Mouse (Mus musculus) Patski (cell line): ENCODE measurements around the gene Pde8a. TPM values are rescaled to one million over a fixed set of nuclear protein-coding genes. Genes with fewer than 3 reads are reported as not detected.
A peak's percentile ranks its signal among the peaks of the same experiment; 100 is the strongest.

Experiments used
- ATAC-seq: fragments of 100-300 bp; one replicate; pipeline ENCODE4 v1.8.0; 2021
- CTCF ChIA-PET: fragments of 350-600 bp; sonication (Branson Sonifier 250); formaldehyde crosslinking; loops from one replicate; lab custom pipeline; 2022; ENCODE audit warnings: inconsistent platforms; lab: Charles Lee
- POLR2A ChIA-PET: fragments of 350-600 bp; sonication (Branson Sonifier 250); formaldehyde crosslinking; loops from one replicate; lab custom pipeline; 2022; ENCODE audit warnings: antibody characterized with exemption, inconsistent platforms; lab: Charles Lee
- DNase-seq: peaks from one replicate; pipeline ENCODE4 v3.0.0-alpha.2; 2011; ENCODE audit warnings: low read depth, low spot score
- H3K27me3 ChIP-seq: fragments of 371-371 bp; one replicate; pipeline ENCODE4 v1.5.1; 2021
- CTCF ChIP-seq: fragments of 100-300 bp; IDR thresholded peaks from one replicate; pipeline ENCODE4 v1.5.1; 2021
- in situ Hi-C: fragments of 300-500 bp; cut with MboI; formaldehyde crosslinking; loops from 3 replicates; pipeline ENCODE4 v1.11.1; 2018; ENCODE audit warnings: low pct_unique_long_range_greater_than_20kb, mixed read lengths
- polyA plus RNA-seq: library from polyadenylated mRNA; unstranded; gene quantifications from one replicate; pipeline ENCODE4 v1.2.3, GENCODE M21; 2021

The Pde8a gene
- polyA plus RNA-seq, 1 experiment from 2014 or later: 6.8 TPM

DNA sequence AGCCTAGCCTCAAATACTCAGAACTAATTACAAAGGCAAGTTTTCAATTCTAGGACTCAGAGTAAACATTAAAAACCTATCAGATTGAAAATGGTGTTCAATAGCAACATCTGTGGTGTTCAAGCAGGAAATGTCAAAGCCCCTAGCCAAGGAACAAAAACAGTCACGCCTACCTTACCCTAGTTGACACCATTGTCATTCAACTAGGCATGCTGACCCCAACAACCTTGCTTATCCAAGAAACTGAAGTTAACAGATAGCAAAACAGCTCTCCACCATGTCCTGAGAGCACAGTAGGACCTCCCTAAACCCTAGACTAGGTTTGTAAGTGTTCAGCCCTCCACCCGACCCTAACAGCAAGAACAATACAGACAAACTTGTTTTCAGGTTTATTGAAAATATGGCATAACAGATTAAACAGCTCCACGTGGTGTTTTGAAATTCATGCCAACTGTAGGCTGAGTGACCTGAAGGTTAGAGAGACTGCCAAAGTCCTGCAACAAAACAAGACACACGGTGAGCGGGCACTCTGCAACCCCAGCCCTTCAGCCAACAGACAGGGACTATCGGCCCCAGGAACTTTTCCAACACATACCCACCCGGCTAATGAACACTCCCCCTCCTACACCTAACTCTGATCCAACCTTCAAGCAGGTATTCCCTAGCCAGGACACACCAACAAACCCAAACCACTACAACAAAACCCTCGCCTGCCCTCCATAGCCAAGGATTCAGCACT, 129.1 kb downstream of the Pde8a start:
- DNase-seq (no peak), ATAC-seq (no peak)
- in situ Hi-C loops: loop anchor here (5.0 kb wide), 1 partner anchor 180 kb away; no protein-coding TSS in a partner anchor
- POLR2A ChIA-PET: interaction anchor here (1.4 to 1.7 kb wide), 2 partner anchors 175 kb away, joined by 6 to 7 read pairs; no protein-coding TSS in a partner anchor
- CTCF ChIA-PET: interaction anchor here (1.0 to 14.2 kb wide), 7 partner anchors 8 to 176 kb away, joined by 3 to 148 read pairs (median 4); no protein-coding TSS in a partner anchor
- no peaks in the 10 kb centered on the region for H3K27me3 ChIP-seq
- TF ChIP-seq CTCF: no peak

- DNase-seq: no peak
- TF ChIP-seq CTCF: no peak
- in situ Hi-C loops: loop anchor here (5.0 kb wide), 1 partner anchor 181 kb away; no protein-coding TSS in a partner anchor
- CTCF ChIA-PET: interaction anchor here (1.1 to 14.2 kb wide), 4 partner anchors 9 to 177 kb away, joined by 3 to 148 read pairs (median 4); no protein-coding TSS in a partner anchor
- POLR2A ChIA-PET: interaction anchor here (1.1 to 1.4 kb wide), 2 partner anchors 10 to 176 kb away, joined by 3 to 7 read pairs; no protein-coding TSS in a partner anchor
- H3K27me3 ChIP-seq: no peaks in the 10 kb centered on the region
- no peak for ATAC-seq
Observed at GRCm38 (mm10) chr7:81343316-81343715, 129.9 kb downstream of the Pde8a start.

- ATAC-seq: no peak
Observed at GRCm38 (mm10) chr7:81343831-81344230, 130.4 kb downstream of the Pde8a start.

GRCm38 (mm10) chr7:81344544-81345446, 131.4 kb downstream of the Pde8a start, which contains the start of gene Rps17:
Gene Rps17 (minus strand): TSS chr7:81345254.
- no peaks in the 10 kb centered on the region for H3K27me3 ChIP-seq
- ChIA-PET CTCF (interaction anchor here (0.9 to 14.2 kb wide), 8 partner anchors 10 to 187 kb away, joined by 3 to 148 read pairs (median 3); no protein-coding TSS in a partner anchor), POLR2A (interaction anchor here (0.5 to 1.1 kb wide), 5 partner anchors 12 to 741 kb away, joined by 3 to 5 read pairs (median 3); no protein-coding TSS in a partner anchor)
- ATAC-seq (peak; percentile 63), DNase-seq (peak; percentile 60)
- in situ Hi-C loops: loop anchor here (5.0 kb wide), 1 partner anchor 182 kb away; no protein-coding TSS in a partner anchor
- TF ChIP-seq CTCF: peak; percentile 100

More at GRCm38 (mm10) chr7:81343831-81344230, 130.4 kb downstream of the Pde8a start:
- no peak for TF ChIP-seq CTCF
- no peaks in the 10 kb centered on the region for H3K27me3 ChIP-seq
- in situ Hi-C loops: loop anchor here (5.0 kb wide), 1 partner anchor 182 kb away; no protein-coding TSS in a partner anchor
- DNase-seq: no peak
- POLR2A ChIA-PET: interaction anchor here (0.6 to 1.4 kb wide), 3 partner anchors 11 to 395 kb away, joined by 3 to 7 read pairs (median 3); no protein-coding TSS in a partner anchor
- CTCF ChIA-PET: interaction anchor here (1.4 to 14.2 kb wide), 3 partner anchors 9 to 178 kb away, joined by 3 to 148 read pairs (median 6); no protein-coding TSS in a partner anchor

DNA sequence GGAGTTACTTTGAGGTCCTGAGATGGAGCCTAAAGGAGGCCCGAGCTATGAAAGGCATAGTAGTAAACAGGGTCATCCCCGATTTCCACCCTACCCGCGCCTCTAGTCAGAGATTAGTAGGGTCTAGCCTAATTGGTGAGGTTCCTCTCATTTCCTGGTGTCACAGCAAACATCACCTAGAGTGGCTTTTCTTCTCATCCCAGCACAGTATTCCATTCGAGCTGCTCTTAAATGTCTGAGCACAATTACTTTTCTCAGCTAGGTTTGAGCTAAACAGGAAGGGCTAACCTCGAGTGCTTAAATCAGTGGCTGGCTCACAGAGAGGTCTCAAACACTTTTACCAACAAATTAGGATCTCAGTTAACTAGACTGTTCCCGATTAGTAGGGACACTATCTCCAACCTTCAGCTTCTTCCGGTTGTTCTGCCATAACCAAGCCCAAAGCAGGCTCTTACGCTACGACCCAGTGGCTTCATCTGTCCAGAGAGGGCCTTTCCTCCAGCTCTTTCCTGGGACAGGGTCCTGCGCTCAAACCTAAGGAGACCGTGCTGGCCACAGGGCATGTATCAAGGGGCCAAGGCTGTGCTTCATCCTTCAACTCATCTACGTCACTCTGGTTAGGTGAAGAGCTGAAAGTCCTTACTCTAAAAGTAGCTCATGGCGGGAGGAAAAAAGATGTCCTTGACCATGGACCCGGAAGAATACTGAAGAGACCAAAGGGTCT, 132.2 kb downstream of the Pde8a start:
- no peak for TF ChIP-seq CTCF
- ATAC-seq (no peak), DNase-seq (no peak)
- in situ Hi-C loops: no loop called here
- CTCF ChIA-PET: interaction anchor here (0.9 to 14.2 kb wide), 6 partner anchors 12 to 188 kb away, joined by 3 to 148 read pairs (median 3); no protein-coding TSS in a partner anchor
- POLR2A ChIA-PET: interaction anchor here (0.5 to 1.0 kb wide), 5 partner anchors 14 to 740 kb away, joined by 3 to 5 read pairs (median 4); no protein-coding TSS in a partner anchor
- H3K27me3 ChIP-seq: no peaks in the 10 kb centered on the region

DNA sequence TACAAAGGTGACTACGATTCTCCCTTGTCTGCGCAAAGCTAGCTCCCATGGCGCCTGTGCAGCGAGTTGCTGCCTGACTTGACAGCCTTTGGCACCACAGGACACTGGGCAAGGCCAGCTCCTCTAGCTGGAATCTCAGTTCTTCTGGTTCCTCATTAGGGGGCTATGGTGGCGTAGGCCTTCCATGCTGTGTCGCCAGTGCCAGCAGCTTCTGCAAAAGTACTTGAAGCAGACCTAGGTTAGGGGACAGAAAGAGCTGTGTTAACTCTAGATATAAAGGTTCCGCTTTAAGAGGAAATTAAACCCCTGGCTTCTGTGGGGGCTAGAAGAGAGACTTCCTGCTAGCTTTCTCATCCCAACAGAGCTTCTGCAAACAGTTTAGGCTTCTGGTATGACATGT, 134.8 kb downstream of the Pde8a start:
- ATAC-seq (no peak), DNase-seq (no peak)
- CTCF ChIA-PET: interaction anchor here (14.2 kb wide), 1 partner anchor 182 kb away, joined by 148 read pairs; no protein-coding TSS in a partner anchor
- no peaks in the 10 kb centered on the region for H3K27me3 ChIP-seq
- POLR2A ChIA-PET: no interaction called here
- in situ Hi-C loops: no loop called here
- TF ChIP-seq CTCF: no peak

DNA sequence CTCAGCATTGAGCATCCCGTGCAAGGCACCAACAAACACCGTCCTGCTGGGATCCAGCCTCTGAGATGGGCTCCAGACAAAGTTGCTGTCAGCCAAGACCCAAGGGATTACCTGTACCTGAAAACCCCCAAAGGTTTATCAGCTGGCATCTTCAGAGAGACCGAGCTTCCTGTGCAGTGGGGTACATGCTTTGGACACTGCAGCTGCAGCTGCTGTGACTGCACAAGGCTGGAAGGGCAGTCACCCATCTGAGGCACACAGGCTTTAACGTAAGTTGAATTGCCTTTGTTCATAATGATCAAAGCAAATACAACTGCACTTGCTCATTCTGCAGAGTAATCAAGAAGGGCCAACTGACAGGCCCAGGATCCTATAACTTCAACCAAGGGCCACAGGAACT, 138.4 kb downstream of the Pde8a start:
- ChIA-PET CTCF (no interaction called here), POLR2A (no interaction called here)

GRCm38 (mm10) chr7:81355746-81356145, 142.3 kb downstream of the Pde8a start:
- no peaks in the 10 kb centered on the region for H3K27me3 ChIP-seq
- CTCF ChIA-PET: no interaction called here
- in situ Hi-C loops: no loop called here
- ATAC-seq (no peak), DNase-seq (no peak)
- no peak for TF ChIP-seq CTCF
- POLR2A ChIA-PET: no interaction called here

More for the DNA sequence above, 138.4 kb downstream of the Pde8a start:
- in situ Hi-C loops: no loop called here
- DNase-seq: no peak
- no peak for TF ChIP-seq CTCF
- no peaks in the 10 kb centered on the region for H3K27me3 ChIP-seq
- no peak for ATAC-seq

- ChIA-PET CTCF (no interaction called here), POLR2A (interaction anchor here (0.6 kb wide), 1 partner anchor 216 kb away, joined by 3 read pairs; no protein-coding TSS in a partner anchor)
- TF ChIP-seq CTCF: no peak
- no peaks in the 10 kb centered on the region for H3K27me3 ChIP-seq
- in situ Hi-C loops: no loop called here
- no peak for ATAC-seq
- DNase-seq: no peak
Observed at GRCm38 (mm10) chr7:81356360-81356759, 143.0 kb downstream of the Pde8a start.
